Mouse (Mus musculus) heart, postnatal 36 days (tissue): ENCODE data around the gene Sec24d. TPM values are rescaled to one million over a fixed set of nuclear protein-coding genes. Genes with fewer than 3 reads are reported as not detected.

ENCODE experiments used
- DNase-seq, 2 experiments: peaks; one replicate each; pipeline ENCODE4 v3.0.0; 2021 to 2022
- intact Hi-C: fragments of 180-260 bp; cut with DNase I; formaldehyde crosslinking; loops from one replicate; pipeline ENCODE4 v1.15.1; 2025
- total RNA-seq, 2 experiments: library from RNA; stranded (reverse); gene quantifications; 2 replicates each; pipeline ENCODE4 v1.2.3; 2021

The Sec24d gene
- total RNA-seq, 2 experiments from 2014 or later: 31.5 to 40.4 TPM

GRCm38 (mm10) chr3:123288856-123289570 is 21.8 kb downstream of the Sec24d start:
- intact Hi-C loops: no loop called here
- no peak for DNase-seq

- intact Hi-C loops: no loop called here
- DNase-seq: no peak
These were observed 24.4 kb downstream of the Sec24d start for GRCm38 (mm10) chr3:123291670-123292069.

- intact Hi-C loops: no loop called here
- no peak for DNase-seq
These were observed 29.4 kb downstream of the Sec24d start for GRCm38 (mm10) chr3:123296654-123297053.

GRCm38 (mm10) chr3:123298283-123298682 is 31.0 kb downstream of the Sec24d start:
- DNase-seq: no peak
- intact Hi-C loops: no loop called here

- DNase-seq: no peak
- intact Hi-C loops: no loop called here
These were observed 34.3 kb downstream of the Sec24d start for GRCm38 (mm10) chr3:123301521-123301920.

- intact Hi-C loops: loop anchor here (5.0 kb wide), 1 partner anchor 33 kb away; no protein-coding TSS in a partner anchor
- no peak for DNase-seq
These were observed 38.4 kb downstream of the Sec24d start for GRCm38 (mm10) chr3:123305611-123306010.

GRCm38 (mm10) chr3:123307446-123307845 is 40.2 kb downstream of the Sec24d start:
- DNase-seq: no peak
- intact Hi-C loops: loop anchor here (5.0 kb wide), 1 partner anchor 35 kb away; no protein-coding TSS in a partner anchor

- intact Hi-C loops: loop anchor here (5.0 kb wide), 1 partner anchor 37 kb away; no protein-coding TSS in a partner anchor
- DNase-seq: no peak
These were observed 41.9 kb downstream of the Sec24d start for GRCm38 (mm10) chr3:123309141-123309540.

- no peak for DNase-seq
- intact Hi-C loops: no loop called here
These were observed 45.3 kb downstream of the Sec24d start for GRCm38 (mm10) chr3:123312477-123313062.

GRCm38 (mm10) chr3:123313477-123313876 is 46.2 kb downstream of the Sec24d start:
- intact Hi-C loops: no loop called here
- no peak for DNase-seq

GRCm38 (mm10) chr3:123313920-123314614 is 46.8 kb downstream of the Sec24d start:
- intact Hi-C loops: no loop called here
- no peak for DNase-seq

GRCm38 (mm10) chr3:123316066-123316465 is 48.8 kb downstream of the Sec24d start:
- intact Hi-C loops: no loop called here
- DNase-seq: no peak

- no peak for DNase-seq
- intact Hi-C loops: no loop called here
These were observed 49.8 kb downstream of the Sec24d start for GRCm38 (mm10) chr3:123317081-123317480.

GRCm38 (mm10) chr3:123320341-123320740 is 53.1 kb downstream of the Sec24d start:
- intact Hi-C loops: loop anchor here (5.0 kb wide), 1 partner anchor 213 kb away; no protein-coding TSS in a partner anchor
- no peak for DNase-seq

- peak; percentile 72 to 74 for DNase-seq
- intact Hi-C loops: loop anchor here (1.0 to 5.0 kb wide), 4 partner anchors 55 to 214 kb away; partner anchors contain the start of gene Sec24d
These were observed 54.4 kb downstream of the Sec24d start for GRCm38 (mm10) chr3:123321612-123322011.

- no peak for DNase-seq
- intact Hi-C loops: loop anchor here (1.0 to 5.0 kb wide), 4 partner anchors 55 to 215 kb away; partner anchors contain the start of gene Sec24d
These were observed 54.9 kb downstream of the Sec24d start for GRCm38 (mm10) chr3:123322147-123322546.

- DNase-seq: no peak
- intact Hi-C loops: loop anchor here (5.0 kb wide), 1 partner anchor 217 kb away; no protein-coding TSS in a partner anchor
These were observed 57.1 kb downstream of the Sec24d start for GRCm38 (mm10) chr3:123324326-123324725.

GRCm38 (mm10) chr3:123329251-123329650 is 62.0 kb downstream of the Sec24d start:
- DNase-seq: peak; percentile 68 to 74
- intact Hi-C loops: no loop called here

GRCm38 (mm10) chr3:123330221-123330620 is 63.0 kb downstream of the Sec24d start:
- DNase-seq: no peak
- intact Hi-C loops: no loop called here

- no peak for DNase-seq
- intact Hi-C loops: no loop called here
These were observed 65.2 kb downstream of the Sec24d start for GRCm38 (mm10) chr3:123332330-123333054.

- intact Hi-C loops: no loop called here
- DNase-seq: no peak
These were observed 65.8 kb downstream of the Sec24d start for GRCm38 (mm10) chr3:123333055-123333424.
